Mouse (Mus musculus) layer of hippocampus, adult 18-20 months (tissue): ENCODE results near the gene Kctd18. TPM values are rescaled to one million over a fixed set of nuclear protein-coding genes. Genes with fewer than 3 reads are reported as not detected.

Experiments used
- DNase-seq, 2 experiments: peaks; one replicate each; pipeline ENCODE4 v3.0.0; 2022; ENCODE audit warnings: low spot score in 2 of 2
- total RNA-seq, 2 experiments: library from RNA; stranded (reverse); gene quantifications; 2 replicates each; pipeline ENCODE4 v1.2.3; 2021

The Kctd18 gene
- total RNA-seq, 2 experiments from 2014 or later = 15.7 to 17.5 TPM

DNA sequence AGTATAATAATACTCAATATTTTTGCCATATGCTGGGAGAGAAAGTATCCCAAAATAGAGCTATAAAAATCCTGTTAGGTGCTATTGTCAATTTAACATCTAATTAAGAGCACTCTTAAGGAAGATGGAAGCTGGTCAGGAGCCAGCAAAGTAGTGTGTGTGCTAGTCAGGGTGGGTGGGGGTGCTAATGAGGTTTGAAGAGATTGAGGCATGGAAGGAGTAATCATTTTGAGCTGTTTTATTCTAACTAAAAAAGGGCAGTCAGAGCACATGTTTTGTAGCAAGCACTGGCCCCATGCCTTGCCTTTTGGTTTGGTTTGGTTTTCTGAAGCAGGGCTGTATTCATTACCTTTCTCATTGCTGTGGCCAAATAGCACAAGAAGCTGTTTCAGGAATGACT lies 112.4 kb downstream of the Kctd18 start:
- DNase-seq = no peak

DNA sequence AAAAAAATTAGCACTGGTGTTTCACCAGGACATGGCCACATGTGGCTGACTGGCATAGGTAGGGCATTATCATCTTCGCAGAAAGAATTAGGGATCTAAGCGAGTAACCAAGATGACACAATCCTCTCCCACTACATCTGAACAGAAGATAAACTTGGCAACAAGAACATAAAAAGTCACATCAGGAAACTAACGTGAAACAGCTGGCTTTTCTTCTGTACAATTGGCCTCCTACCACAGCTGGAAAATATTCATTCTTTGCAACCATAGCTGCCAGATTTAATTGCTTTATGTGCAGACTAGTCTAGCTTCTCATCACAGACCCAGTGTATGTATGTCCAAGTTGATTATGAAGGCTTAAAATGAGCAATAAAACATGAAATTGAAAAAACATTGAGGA lies 112.8 kb downstream of the Kctd18 start:
- DNase-seq = no peak

Other genes with a start within 250 kb of the Kctd18 start
- gene Spats2l, start 244.8 kb downstream of the Kctd18 start, total RNA-seq = 10 to 100 TPM; 21.2 to 24.7 TPM
- under 1 TPM; 0.18 to 0.22 TPM for gene Sgo2a, start 23.0 kb downstream of the Kctd18 start, total RNA-seq
- 1 to 10 TPM; 3.8 to 4.3 TPM for gene Aox1, start 11.0 kb upstream of the Kctd18 start, total RNA-seq
- gene Aox3, start 94.2 kb upstream of the Kctd18 start, total RNA-seq = 1 to 10 TPM; 1.7 to 1.9 TPM
- gene Aox4, start 191.4 kb upstream of the Kctd18 start, total RNA-seq = 1 to 10 TPM; 1.2 to 1.5 TPM